Mouse (Mus musculus): ENCODE measurements around the gene Wnt5b. TPM values are rescaled to one million over a fixed set of nuclear protein-coding genes. Genes with fewer than 3 reads are reported as not detected.

Gene Wnt5b
- 1.5 and 1.8 TPM in 2 replicates for polyA plus RNA-seq (2015; fragmentation: Nextera tagmentation; extraction: Ambion mirVana)

DNA sequence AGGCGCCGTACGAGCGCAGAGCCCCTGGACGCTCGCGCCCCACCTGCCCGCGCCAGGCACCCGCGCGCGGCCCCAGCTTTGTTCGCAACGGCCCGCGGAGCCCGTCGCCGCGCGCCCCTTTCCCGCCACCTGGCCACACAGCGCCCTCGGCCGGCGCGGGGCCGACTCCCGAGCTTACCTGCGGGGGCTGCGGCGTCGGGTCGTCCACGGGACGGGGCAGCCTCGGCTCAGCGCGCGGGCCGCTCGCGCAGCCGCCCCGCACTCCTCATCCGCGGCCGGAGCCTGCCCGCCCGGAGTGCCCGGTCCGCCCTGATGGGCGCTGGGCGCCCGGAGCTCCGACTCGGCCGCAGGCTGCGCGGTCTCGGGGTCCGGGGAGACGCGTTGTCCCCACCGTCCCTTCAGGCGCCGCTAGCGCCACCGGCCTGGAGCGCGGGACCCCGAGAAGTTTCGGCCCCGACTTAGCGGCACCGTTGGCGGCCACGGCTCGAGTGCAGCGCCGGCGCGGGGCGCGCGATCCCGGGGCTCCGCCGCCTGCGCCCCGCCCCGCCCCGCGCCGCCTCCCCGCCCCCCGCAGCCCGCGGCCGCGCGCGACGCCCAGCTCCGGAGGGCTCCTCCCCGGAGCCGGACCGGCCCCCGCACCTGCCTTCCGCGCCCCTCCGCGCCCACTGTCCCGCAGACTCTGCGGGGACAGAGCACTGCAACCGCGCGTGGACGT lies at the start of gene Wnt5b:
TSS of gene Wnt5b (minus strand) at position 545 of the 715 bp plus-strand sequence.
- no peak for TF ChIP-seq CTCF (IDR thresholded peaks at IDR 0.05; ENCODE audit: low read depth)
- Histone ChIP-seq H3K4me3 (ENCODE audit: low read depth, low read length) (peak within 1 kb of the TSS; percentile 71), H3K9me3 (ENCODE audit: control insufficient read depth) (no peaks in the 10 kb centered on the region), H3K4me1 (replicated peaks; ENCODE audit: control insufficient read depth, insufficient read depth, low read length) (no peaks in the 10 kb centered on the region), H3K4me2 (replicated peaks; ENCODE audit: low read depth) (peak within 1 kb of the TSS; percentile 95), H3K36me3 (ENCODE audit: control insufficient read depth, insufficient read depth) (no peaks in the 10 kb centered on the region), H3K27ac (ENCODE audit: low read depth, low read length) (no peak within 1 kb of the TSS), H3K27me3 (replicated peaks; ENCODE audit: control insufficient read depth, insufficient read depth, low read length) (peaks cover 35% of the 10 kb centered on the region), H3K9ac (ENCODE audit: low read depth, low read length) (peak within 1 kb of the TSS; percentile 38)
- WGBS: under 1% methylated on average over 100 of the region's 120 CpGs
- peak; percentile 42 for ATAC-seq

DNA sequence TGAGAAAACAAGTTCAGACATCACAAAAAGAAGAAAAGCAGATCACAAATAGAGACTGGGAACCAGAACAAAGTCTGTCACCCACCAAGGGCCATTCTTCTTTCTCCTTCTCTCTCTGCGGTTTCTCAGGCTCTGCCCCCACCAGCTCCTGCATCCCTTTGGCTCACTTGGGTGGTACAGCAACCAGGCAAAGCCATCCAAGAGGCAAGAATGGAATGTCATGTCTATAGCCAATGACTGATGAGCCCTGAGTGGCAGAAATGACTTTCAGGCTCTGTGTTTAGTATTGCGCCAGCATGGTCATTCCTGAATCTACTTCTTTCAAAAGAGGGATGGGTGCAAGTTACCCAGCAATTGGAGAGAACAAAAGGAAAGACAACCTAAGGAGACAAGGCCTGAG lies 46.7 kb upstream of the Wnt5b start:
- no peaks in the 10 kb centered on the region for H3K27me3 ChIP-seq (replicated peaks; ENCODE audit: control insufficient read depth, insufficient read depth, low read length)
- no peaks in the 10 kb centered on the region for H3K4me1 ChIP-seq (replicated peaks; ENCODE audit: control insufficient read depth, insufficient read depth, low read length)
- TF ChIP-seq CTCF (IDR thresholded peaks at IDR 0.05; ENCODE audit: low read depth): no peak
- 93% methylated on average over 2 of the region's 2 CpGs for WGBS
- peaks cover 5% of the 10 kb centered on the region for H3K36me3 ChIP-seq (ENCODE audit: control insufficient read depth, insufficient read depth)
- H3K4me3 ChIP-seq (ENCODE audit: low read depth, low read length): no peak overlapping the region
- no peak overlapping the region for H3K4me2 ChIP-seq (replicated peaks; ENCODE audit: low read depth)
- no peak overlapping the region for H3K9ac ChIP-seq (ENCODE audit: low read depth, low read length)
- H3K9me3 ChIP-seq (ENCODE audit: control insufficient read depth): no peaks in the 10 kb centered on the region
- no peak overlapping the region for H3K27ac ChIP-seq (ENCODE audit: low read depth, low read length)
- ATAC-seq: no peak

DNA sequence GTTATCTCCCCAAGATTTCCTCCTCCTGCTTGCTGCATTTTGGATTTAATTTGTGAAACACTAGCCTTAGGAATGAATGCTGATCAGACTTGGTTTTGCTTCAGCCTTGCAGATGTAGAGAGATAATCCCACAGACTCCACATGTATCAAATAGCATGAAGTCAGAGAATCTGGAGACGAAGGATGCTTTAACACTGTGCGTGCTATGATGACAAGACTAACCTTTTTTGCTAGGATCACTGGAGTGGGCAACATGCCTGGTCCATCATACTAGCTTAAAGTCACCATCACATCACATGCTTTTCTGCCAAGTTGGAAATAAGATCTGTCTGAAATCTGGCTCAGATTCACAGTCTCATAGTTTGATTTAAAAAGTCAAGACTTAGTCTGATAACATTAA lies 43.8 kb upstream of the Wnt5b start:
- no peaks in the 10 kb centered on the region for H3K9me3 ChIP-seq (ENCODE audit: control insufficient read depth)
- ATAC-seq: no peak
- H3K4me3 ChIP-seq (ENCODE audit: low read depth, low read length): no peak overlapping the region
- no peak overlapping the region for H3K9ac ChIP-seq (ENCODE audit: low read depth, low read length)
- H3K4me1 ChIP-seq (replicated peaks; ENCODE audit: control insufficient read depth, insufficient read depth, low read length): no peaks in the 10 kb centered on the region
- H3K36me3 ChIP-seq (ENCODE audit: control insufficient read depth, insufficient read depth): no peaks in the 10 kb centered on the region
- no peak overlapping the region for H3K27ac ChIP-seq (ENCODE audit: low read depth, low read length)
- no peaks in the 10 kb centered on the region for H3K27me3 ChIP-seq (replicated peaks; ENCODE audit: control insufficient read depth, insufficient read depth, low read length)
- no peak overlapping the region for H3K4me2 ChIP-seq (replicated peaks; ENCODE audit: low read depth)
- no peak for TF ChIP-seq CTCF (IDR thresholded peaks at IDR 0.05; ENCODE audit: low read depth)
- 89% methylated on average over 2 of the region's 2 CpGs for WGBS

DNA sequence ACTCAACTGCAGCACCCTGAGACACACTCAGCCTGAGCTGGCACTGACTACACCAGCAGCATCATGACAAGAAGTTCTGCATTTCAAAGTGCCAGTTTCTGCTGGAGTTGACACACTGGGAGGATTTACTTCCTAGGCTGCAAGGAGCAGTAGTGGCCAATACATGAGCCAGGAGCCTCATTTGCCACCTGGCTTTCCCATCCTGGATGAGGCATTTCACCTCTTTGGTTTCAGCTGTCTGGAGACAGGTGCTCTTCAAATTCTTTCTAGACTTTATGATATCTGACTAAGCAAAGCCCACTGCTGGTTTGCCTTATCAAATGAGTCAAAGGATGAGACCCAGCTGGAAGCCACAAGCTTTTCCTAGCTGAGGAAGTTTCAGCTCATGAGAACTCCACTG lies 43.3 kb upstream of the Wnt5b start:
- Histone ChIP-seq H3K4me1 (replicated peaks; ENCODE audit: control insufficient read depth, insufficient read depth, low read length) (no peaks in the 10 kb centered on the region), H3K9me3 (ENCODE audit: control insufficient read depth) (no peaks in the 10 kb centered on the region), H3K36me3 (ENCODE audit: control insufficient read depth, insufficient read depth) (no peaks in the 10 kb centered on the region), H3K9ac (ENCODE audit: low read depth, low read length) (no peak overlapping the region), H3K27me3 (replicated peaks; ENCODE audit: control insufficient read depth, insufficient read depth, low read length) (no peaks in the 10 kb centered on the region), H3K4me2 (replicated peaks; ENCODE audit: low read depth) (no peak overlapping the region), H3K4me3 (ENCODE audit: low read depth, low read length) (no peak overlapping the region), H3K27ac (ENCODE audit: low read depth, low read length) (no peak overlapping the region)
- no peak for TF ChIP-seq CTCF (IDR thresholded peaks at IDR 0.05; ENCODE audit: low read depth)
- ATAC-seq: no peak

DNA sequence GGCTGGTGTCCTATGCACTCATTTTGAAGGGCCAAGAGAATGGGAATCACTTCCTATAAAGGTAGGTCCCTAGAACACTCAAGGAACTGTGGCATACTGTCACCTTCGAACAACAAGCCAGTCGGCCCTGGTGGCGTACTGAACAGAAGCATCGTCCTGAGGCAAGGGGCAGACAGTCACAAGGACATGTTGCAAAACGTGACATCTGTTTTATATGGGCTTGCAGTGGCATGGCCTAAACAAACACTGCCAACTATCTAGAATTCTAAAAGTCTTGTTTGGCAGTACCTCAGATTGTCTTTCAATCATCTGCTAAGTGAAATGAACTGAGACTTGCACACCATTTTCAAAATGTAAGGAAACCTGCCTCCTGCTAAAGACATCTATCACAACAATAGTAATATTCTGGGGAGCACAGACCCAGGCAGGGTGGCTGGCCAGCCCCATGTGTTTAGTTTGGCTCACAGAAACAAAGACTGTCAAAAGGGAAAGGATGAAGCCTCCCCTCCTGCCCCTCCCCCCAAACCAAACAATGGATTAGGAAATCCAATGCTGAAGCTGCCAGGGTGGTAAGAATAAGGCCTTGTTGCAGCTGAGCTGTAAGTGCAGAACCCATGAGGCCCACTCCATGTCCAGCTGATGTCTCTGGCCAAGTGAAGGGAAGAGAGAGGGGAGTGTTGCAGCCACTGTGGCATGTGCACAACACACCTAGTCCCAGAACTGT lies 41.7 kb upstream of the Wnt5b start:
- no peaks in the 10 kb centered on the region for H3K4me1 ChIP-seq (replicated peaks; ENCODE audit: control insufficient read depth, insufficient read depth, low read length)
- ATAC-seq: no peak
- H3K4me2 ChIP-seq (replicated peaks; ENCODE audit: low read depth): no peak overlapping the region
- no peaks in the 10 kb centered on the region for H3K9me3 ChIP-seq (ENCODE audit: control insufficient read depth)
- no peak overlapping the region for H3K27ac ChIP-seq (ENCODE audit: low read depth, low read length)
- WGBS: 81% methylated on average over 5 of the region's 5 CpGs
- H3K36me3 ChIP-seq (ENCODE audit: control insufficient read depth, insufficient read depth): no peaks in the 10 kb centered on the region
- TF ChIP-seq CTCF (IDR thresholded peaks at IDR 0.05; ENCODE audit: low read depth): no peak
- H3K4me3 ChIP-seq (ENCODE audit: low read depth, low read length): no peak overlapping the region
- H3K27me3 ChIP-seq (replicated peaks; ENCODE audit: control insufficient read depth, insufficient read depth, low read length): no peaks in the 10 kb centered on the region
- H3K9ac ChIP-seq (ENCODE audit: low read depth, low read length): no peak overlapping the region

DNA sequence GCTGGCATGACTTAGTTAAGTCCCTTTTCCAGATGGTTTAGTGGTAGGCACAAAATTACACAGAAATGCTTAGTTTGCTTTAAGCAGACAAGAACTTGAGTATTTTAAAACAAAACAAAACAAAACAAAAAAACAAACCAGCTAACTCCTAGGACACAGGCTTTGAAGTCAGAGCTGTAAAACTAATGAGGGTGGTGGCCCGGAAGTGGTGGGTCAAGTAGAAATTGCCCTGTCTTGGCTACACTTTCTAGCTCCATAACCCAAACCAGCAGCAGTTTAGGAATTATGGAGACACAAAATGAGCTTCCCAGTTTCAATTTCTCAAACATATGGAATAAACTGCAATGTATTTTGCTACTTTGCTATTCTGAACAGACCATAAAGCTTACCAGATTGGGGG lies 39.9 kb upstream of the Wnt5b start:
- H3K27ac ChIP-seq (ENCODE audit: low read depth, low read length): no peak overlapping the region
- H3K4me1 ChIP-seq (replicated peaks; ENCODE audit: control insufficient read depth, insufficient read depth, low read length): no peaks in the 10 kb centered on the region
- H3K27me3 ChIP-seq (replicated peaks; ENCODE audit: control insufficient read depth, insufficient read depth, low read length): no peaks in the 10 kb centered on the region
- no peak overlapping the region for H3K9ac ChIP-seq (ENCODE audit: low read depth, low read length)
- no peaks in the 10 kb centered on the region for H3K36me3 ChIP-seq (ENCODE audit: control insufficient read depth, insufficient read depth)
- no peak overlapping the region for H3K4me3 ChIP-seq (ENCODE audit: low read depth, low read length)
- no peak overlapping the region for H3K4me2 ChIP-seq (replicated peaks; ENCODE audit: low read depth)
- 42% methylated on average over 1 of the region's 1 CpGs for WGBS
- ATAC-seq: no peak
- TF ChIP-seq CTCF (IDR thresholded peaks at IDR 0.05; ENCODE audit: low read depth): no peak
- H3K9me3 ChIP-seq (ENCODE audit: control insufficient read depth): no peaks in the 10 kb centered on the region

Measured in intestine, postnatal 0 days (tissue).